Mouse (Mus musculus) left cerebral cortex, adult 8-10 months (tissue): ENCODE measurements around the gene Pitpnm3. TPM values are rescaled to one million over a fixed set of nuclear protein-coding genes. Genes with fewer than 3 reads are reported as not detected.
"Not testable (repeated sequence)": the region's sequence is repeated elsewhere in the genome, so short reads cannot be mapped to it uniquely, and the experiment has no call there.

Experiments
- DNase-seq, 2 experiments: peaks; one replicate each; pipeline ENCODE4 v3.0.0; 2022; ENCODE audit warnings: low spot score in 2 of 2
- total RNA-seq, 4 experiments: library from RNA; stranded (reverse); gene quantifications; 2 replicates each; pipeline ENCODE4 v1.2.4; 2022

Pitpnm3 gene
- 10 to 100 TPM; 67.0 to 79.6 (median 74.5) TPM for total RNA-seq

- DNase-seq, result peak in 1 of 2 experiments; percentile 55
Observed at GRCm38 (mm10) chr11:72135383-72136158, at the start of gene Pitpnm3. Gene Pitpnm3 (minus strand): TSS chr11:72135778.

GRCm38 (mm10) chr11:72184252-72184651, 48.7 kb upstream of the Pitpnm3 start:
- DNase-seq, result no peak

- DNase-seq, result no peak
Observed at GRCm38 (mm10) chr11:72181136-72181535, 45.6 kb upstream of the Pitpnm3 start.

- DNase-seq, result no peak
Observed at GRCm38 (mm10) chr11:72180556-72180955, 45.0 kb upstream of the Pitpnm3 start.

GRCm38 (mm10) chr11:72176553-72176952, 41.0 kb upstream of the Pitpnm3 start:
- DNase-seq, result no peak

GRCm38 (mm10) chr11:72175966-72176365, 40.4 kb upstream of the Pitpnm3 start:
- DNase-seq, result no peak

- DNase-seq, result no peak
Observed at GRCm38 (mm10) chr11:72174721-72175120, 39.1 kb upstream of the Pitpnm3 start.

- no peak for DNase-seq
Observed at GRCm38 (mm10) chr11:72173506-72173905, 37.9 kb upstream of the Pitpnm3 start.

- not testable (repeated sequence) for DNase-seq
Observed at GRCm38 (mm10) chr11:72171906-72172305, 36.3 kb upstream of the Pitpnm3 start.

GRCm38 (mm10) chr11:72169871-72170270, 34.3 kb upstream of the Pitpnm3 start:
- DNase-seq, result no peak

GRCm38 (mm10) chr11:72163198-72163597, 27.6 kb upstream of the Pitpnm3 start:
- no peak for DNase-seq

GRCm38 (mm10) chr11:72156624-72157023, 21.0 kb upstream of the Pitpnm3 start:
- DNase-seq, result no peak

GRCm38 (mm10) chr11:72155981-72156428, 20.4 kb upstream of the Pitpnm3 start:
- DNase-seq, result no peak

- DNase-seq, result peak in 1 of 2 experiments; percentile 67
Observed at GRCm38 (mm10) chr11:72155186-72155980, 19.8 kb upstream of the Pitpnm3 start.

GRCm38 (mm10) chr11:72153122-72153862, 17.7 kb upstream of the Pitpnm3 start:
- no peak for DNase-seq

GRCm38 (mm10) chr11:72151120-72151519, 15.5 kb upstream of the Pitpnm3 start:
- no peak for DNase-seq

GRCm38 (mm10) chr11:72147910-72148309, 12.3 kb upstream of the Pitpnm3 start:
- no peak for DNase-seq

GRCm38 (mm10) chr11:72145877-72146248, 10.3 kb upstream of the Pitpnm3 start:
- no peak for DNase-seq

- no peak for DNase-seq
Observed at GRCm38 (mm10) chr11:72145182-72145876, 9.8 kb upstream of the Pitpnm3 start.

- DNase-seq, result no peak
Observed at GRCm38 (mm10) chr11:72142889-72143288, 7.3 kb upstream of the Pitpnm3 start.

- DNase-seq, result no peak
Observed at GRCm38 (mm10) chr11:72140198-72140597, 4.6 kb upstream of the Pitpnm3 start.
